Mouse (Mus musculus): Measurements from ENCODE around the gene Olfr202. TPM values are rescaled to one million over a fixed set of nuclear protein-coding genes. Genes with fewer than 3 reads are reported as not detected.

Gene Olfr202
- polyA plus RNA-seq, 1 experiment from 2014 or later = not detected

DNA sequence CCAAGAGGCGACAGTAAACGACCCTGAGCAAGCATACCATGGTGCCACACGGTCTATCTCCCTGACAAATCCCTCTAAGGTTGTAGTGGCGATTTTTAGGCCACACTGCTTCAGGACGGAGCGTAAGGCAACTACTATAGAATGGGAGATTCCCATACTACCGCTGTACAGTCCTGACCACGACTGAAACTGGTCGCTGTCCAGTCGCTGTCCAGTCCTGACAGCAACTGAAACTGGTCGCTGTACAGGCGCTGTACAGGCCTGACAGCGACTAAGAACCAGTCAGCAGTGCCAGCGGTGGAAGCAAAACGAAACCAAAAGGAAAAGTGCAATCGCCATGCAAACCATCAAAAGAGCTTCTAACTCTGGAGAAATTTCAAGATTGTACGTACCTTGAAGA is 36.9 kb downstream of the Olfr202 start:
- H3K9me3 ChIP-seq (replicated peaks; ENCODE audit: control insufficient read depth, low read length) = no peaks in the 10 kb centered on the region
- H3K4me3 ChIP-seq (replicated peaks; ENCODE audit: low read length) = no peak overlapping the region
- H3K27ac ChIP-seq (ENCODE audit: low read length) = no peak overlapping the region
- ATAC-seq (ENCODE audit: insufficient read depth, low FRiP score) = no peak
- no peaks in the 10 kb centered on the region for H3K4me1 ChIP-seq (ENCODE audit: control insufficient read depth, insufficient read depth, low read length)
- H3K4me2 ChIP-seq (ENCODE audit: low read depth, low read length) = no peak overlapping the region
- H3K9ac ChIP-seq (ENCODE audit: low read length) = no peak overlapping the region
- WGBS = 86% methylated on average over 17 of the region's 17 CpGs
- no peaks in the 10 kb centered on the region for H3K36me3 ChIP-seq (ENCODE audit: control insufficient read depth, insufficient read depth, low read length)
- H3K27me3 ChIP-seq (ENCODE audit: control insufficient read depth, insufficient read depth, low read length) = no peaks in the 10 kb centered on the region

Other genes with a start within 250 kb of the Olfr202 start
- gene Olfr187, start 247.0 kb downstream of the Olfr202 start, polyA plus RNA-seq (2015; fragmentation: Nextera tagmentation; extraction: Ambion mirVana) = 0.24 TPM in 1 of 2 replicates, not detected in the other
- gene Olfr190, start 208.8 kb downstream of the Olfr202 start, polyA plus RNA-seq (2015; fragmentation: Nextera tagmentation; extraction: Ambion mirVana) = not detected in 2 replicates
- not detected in 2 replicates for gene Olfr191, start 197.0 kb downstream of the Olfr202 start, polyA plus RNA-seq (2015; fragmentation: Nextera tagmentation; extraction: Ambion mirVana)
- not detected in 2 replicates for gene Olfr193, start 174.9 kb downstream of the Olfr202 start, polyA plus RNA-seq (2015; fragmentation: Nextera tagmentation; extraction: Ambion mirVana)
- not detected in 2 replicates for gene Olfr194, start 165.7 kb downstream of the Olfr202 start, polyA plus RNA-seq (2015; fragmentation: Nextera tagmentation; extraction: Ambion mirVana)
- gene Olfr195, start 139.7 kb downstream of the Olfr202 start, polyA plus RNA-seq (2015; fragmentation: Nextera tagmentation; extraction: Ambion mirVana) = not detected in 2 replicates
- gene Olfr196, start 116.3 kb downstream of the Olfr202 start, polyA plus RNA-seq (2015; fragmentation: Nextera tagmentation; extraction: Ambion mirVana) = not detected in 2 replicates
- not detected in 2 replicates for gene Olfr198, start 83.3 kb downstream of the Olfr202 start, polyA plus RNA-seq (2015; fragmentation: Nextera tagmentation; extraction: Ambion mirVana)
- not detected in 2 replicates for gene Olfr199, start 67.0 kb downstream of the Olfr202 start, polyA plus RNA-seq (2015; fragmentation: Nextera tagmentation; extraction: Ambion mirVana)
- gene Olfr201, start 14.2 kb downstream of the Olfr202 start, polyA plus RNA-seq (2015; fragmentation: Nextera tagmentation; extraction: Ambion mirVana) = not detected in 2 replicates
- gene Olfr203, start 12.1 kb upstream of the Olfr202 start, polyA plus RNA-seq (2015; fragmentation: Nextera tagmentation; extraction: Ambion mirVana) = not detected in 2 replicates
- not detected in 2 replicates for gene Olfr204, start 31.5 kb upstream of the Olfr202 start, polyA plus RNA-seq (2015; fragmentation: Nextera tagmentation; extraction: Ambion mirVana)
- gene Olfr205, start 44.3 kb upstream of the Olfr202 start, polyA plus RNA-seq (2015; fragmentation: Nextera tagmentation; extraction: Ambion mirVana) = not detected in 2 replicates
- not detected in 2 replicates for gene Olfr206, start 62.5 kb upstream of the Olfr202 start, polyA plus RNA-seq (2015; fragmentation: Nextera tagmentation; extraction: Ambion mirVana)
- not detected in 2 replicates for gene Olfr209, start 77.2 kb upstream of the Olfr202 start, polyA plus RNA-seq (2015; fragmentation: Nextera tagmentation; extraction: Ambion mirVana)
- gene Gabrr3, start 120.5 kb upstream of the Olfr202 start, polyA plus RNA-seq (2015; fragmentation: Nextera tagmentation; extraction: Ambion mirVana) = not detected in 2 replicates
- 38.6 and 41.5 TPM in 2 replicates for gene Riox2, start 185.0 kb upstream of the Olfr202 start, polyA plus RNA-seq (2015; fragmentation: Nextera tagmentation; extraction: Ambion mirVana)